Mouse (Mus musculus) ES-E14 (cell line): Measurements from ENCODE around the gene Cyth1.

Experiments
- CHD2 ChIP-seq: IDR thresholded peaks from 2 replicates; pipeline ENCODE4 v1.6.1; 2014; ENCODE audit warnings: mild to moderate bottlenecking, low read depth, low read length, inconsistent platforms
- HCFC1 ChIP-seq: IDR thresholded peaks from 2 replicates; pipeline ENCODE4 v1.6.1; 2012; ENCODE audit warnings: low read length, inconsistent platforms, borderline replicate concordance; ENCODE audit not compliant: insufficient read depth
- ZNF384 ChIP-seq: IDR thresholded peaks from 2 replicates; pipeline ENCODE4 v1.6.1; 2012; ENCODE audit warnings: low read depth, low read length, inconsistent platforms

DNA sequence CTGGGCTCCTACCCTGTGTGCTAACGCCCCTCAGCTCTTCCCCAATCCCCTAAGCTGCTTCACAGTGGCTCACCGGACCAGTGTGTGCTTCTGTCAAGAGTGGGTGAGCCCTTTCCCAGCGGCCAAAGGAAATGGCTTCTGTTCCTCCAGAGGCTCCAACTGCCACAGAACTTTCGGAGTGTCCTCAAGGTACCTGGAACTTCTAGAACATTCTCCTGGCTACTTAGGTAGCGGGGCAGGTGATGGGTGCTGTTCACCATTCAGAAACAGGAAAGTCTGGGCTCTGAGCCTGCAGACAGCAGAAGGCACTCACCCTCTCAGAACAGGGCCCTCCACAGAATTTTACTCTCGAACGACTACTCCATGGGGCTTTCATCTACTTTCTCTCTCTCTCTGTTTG lies 117.9 kb downstream of the Cyth1 start, which contains the start of gene Dnah17:
- TF ChIP-seq ZNF384 (no peak), HCFC1 (no peak), CHD2 (no peak)
